Mouse (Mus musculus): Measurements from ENCODE around the gene Srsf11.
A peak's percentile ranks its signal among the peaks of the same experiment; 100 is the strongest.

Srsf11 gene

GRCm38 (mm10) chr3:158036329-158036988, at the start of gene Srsf11, which contains the start of gene Lrrc40:
Srsf11 (minus strand) TSS chr3:158036639.
Lrrc40 (plus strand) TSS chr3:158036662.
- DNase-seq: peak; percentile 92

- DNase-seq: no peak
Measured at GRCm38 (mm10) chr3:158077828-158078227, 41.4 kb upstream of the Srsf11 start.

- DNase-seq: no peak
Measured at GRCm38 (mm10) chr3:158077380-158077772, 40.9 kb upstream of the Srsf11 start.

- no peak for DNase-seq
Measured at GRCm38 (mm10) chr3:158076685-158077379, 40.4 kb upstream of the Srsf11 start.

GRCm38 (mm10) chr3:158075004-158075403, 38.6 kb upstream of the Srsf11 start:
- DNase-seq: no peak

GRCm38 (mm10) chr3:158068613-158069263, 32.3 kb upstream of the Srsf11 start:
- DNase-seq: no peak

GRCm38 (mm10) chr3:158067916-158068315, 31.5 kb upstream of the Srsf11 start:
- no peak for DNase-seq

GRCm38 (mm10) chr3:158065256-158065655, 28.8 kb upstream of the Srsf11 start:
- DNase-seq: no peak

- no peak for DNase-seq
Measured at GRCm38 (mm10) chr3:158061811-158062523, 25.5 kb upstream of the Srsf11 start.

- DNase-seq: no peak
Measured at GRCm38 (mm10) chr3:158060621-158061291, 24.3 kb upstream of the Srsf11 start.

GRCm38 (mm10) chr3:158049508-158049907, 13.1 kb upstream of the Srsf11 start:
- no peak for DNase-seq

GRCm38 (mm10) chr3:158040755-158041154, 4.3 kb upstream of the Srsf11 start:
- DNase-seq: no peak

GRCm38 (mm10) chr3:158038106-158038505, 1.7 kb upstream of the Srsf11 start:
- DNase-seq: no peak

- no peak for DNase-seq
Measured at GRCm38 (mm10) chr3:158035866-158036265, 573 bp downstream of the Srsf11 start.

- DNase-seq: no peak
Measured at GRCm38 (mm10) chr3:158032106-158032505, 4.3 kb downstream of the Srsf11 start.

GRCm38 (mm10) chr3:158031371-158031925, 5.0 kb downstream of the Srsf11 start:
- DNase-seq: peak; percentile 82

- DNase-seq: no peak
Measured at GRCm38 (mm10) chr3:158009762-158010320, 26.6 kb downstream of the Srsf11 start.

- no peak for DNase-seq
Measured at GRCm38 (mm10) chr3:158008647-158009046, 27.8 kb downstream of the Srsf11 start.

GRCm38 (mm10) chr3:157998742-157999369, 37.6 kb downstream of the Srsf11 start:
- DNase-seq: no peak

- DNase-seq: no peak
Measured at GRCm38 (mm10) chr3:157995726-157996125, 40.7 kb downstream of the Srsf11 start.

GRCm38 (mm10) chr3:157993322-157993721, 43.1 kb downstream of the Srsf11 start:
- no peak for DNase-seq

Data from cerebellum, adult 8-10 months (tissue).